Mouse (Mus musculus): Measurements from ENCODE around the gene Ndufs5.
A peak's percentile ranks its signal among the peaks of the same experiment; 100 is the strongest.

Gene Ndufs5

GRCm38 (mm10) chr4:123717574-123718433 lies at the start of gene Ndufs5:
Gene Ndufs5 (minus strand): TSS chr4:123718202.
- DNase-seq (ENCODE audit: low read depth, low spot score): peak; percentile 97

GRCm38 (mm10) chr4:123765071-123765470 lies 47.1 kb upstream of the Ndufs5 start:
- DNase-seq (ENCODE audit: low read depth, low spot score): no peak

- peak; percentile 52 for DNase-seq (ENCODE audit: low read depth, low spot score)
These were observed 40.3 kb upstream of the Ndufs5 start for GRCm38 (mm10) chr4:123758306-123758705.

- DNase-seq (ENCODE audit: low read depth, low spot score): peak; percentile 16
These were observed 32.8 kb upstream of the Ndufs5 start for GRCm38 (mm10) chr4:123750707-123751312.

GRCm38 (mm10) chr4:123750152-123750651 lies 32.2 kb upstream of the Ndufs5 start, which contains the start of gene Akirin1:
Gene Akirin1 (minus strand): TSS chr4:123750345.
- DNase-seq (ENCODE audit: low read depth, low spot score): peak; percentile 96

- DNase-seq (ENCODE audit: low read depth, low spot score): peak; percentile 52
These were observed 31.6 kb upstream of the Ndufs5 start for GRCm38 (mm10) chr4:123749484-123750130.

GRCm38 (mm10) chr4:123748726-123749415 lies 30.9 kb upstream of the Ndufs5 start:
- no peak for DNase-seq (ENCODE audit: low read depth, low spot score)

GRCm38 (mm10) chr4:123745221-123745775 lies 27.3 kb upstream of the Ndufs5 start:
- no peak for DNase-seq (ENCODE audit: low read depth, low spot score)

GRCm38 (mm10) chr4:123742891-123743290 lies 24.9 kb upstream of the Ndufs5 start:
- DNase-seq (ENCODE audit: low read depth, low spot score): no peak

GRCm38 (mm10) chr4:123738708-123739107 lies 20.7 kb upstream of the Ndufs5 start:
- no peak for DNase-seq (ENCODE audit: low read depth, low spot score)

- no peak for DNase-seq (ENCODE audit: low read depth, low spot score)
These were observed 15.5 kb upstream of the Ndufs5 start for GRCm38 (mm10) chr4:123733532-123733931.

GRCm38 (mm10) chr4:123732921-123733320 lies 14.9 kb upstream of the Ndufs5 start:
- DNase-seq (ENCODE audit: low read depth, low spot score): no peak

GRCm38 (mm10) chr4:123732163-123732910 lies 14.3 kb upstream of the Ndufs5 start:
- DNase-seq (ENCODE audit: low read depth, low spot score): no peak

GRCm38 (mm10) chr4:123721761-123722160 lies 3.8 kb upstream of the Ndufs5 start:
- DNase-seq (ENCODE audit: low read depth, low spot score): peak; percentile 67

GRCm38 (mm10) chr4:123718434-123718780 lies 405 bp upstream of the Ndufs5 start:
- DNase-seq (ENCODE audit: low read depth, low spot score): no peak

- no peak for DNase-seq (ENCODE audit: low read depth, low spot score)
These were observed 5.6 kb downstream of the Ndufs5 start for GRCm38 (mm10) chr4:123712431-123712830.

- DNase-seq (ENCODE audit: low read depth, low spot score): no peak
These were observed 10.7 kb downstream of the Ndufs5 start for GRCm38 (mm10) chr4:123707340-123707739.

GRCm38 (mm10) chr4:123705340-123705739 lies 12.7 kb downstream of the Ndufs5 start:
- no peak for DNase-seq (ENCODE audit: low read depth, low spot score)

- no peak for DNase-seq (ENCODE audit: low read depth, low spot score)
These were observed 24.6 kb downstream of the Ndufs5 start for GRCm38 (mm10) chr4:123693384-123693783.

GRCm38 (mm10) chr4:123692071-123692470 lies 25.9 kb downstream of the Ndufs5 start:
- peak; percentile 73 for DNase-seq (ENCODE audit: low read depth, low spot score)

GRCm38 (mm10) chr4:123690311-123690710 lies 27.7 kb downstream of the Ndufs5 start:
- DNase-seq (ENCODE audit: low read depth, low spot score): peak; percentile 95
